Mouse (Mus musculus) left cerebral cortex, adult 8-10 months (tissue): ENCODE data around the gene Bckdhb. TPM values are rescaled to one million over a fixed set of nuclear protein-coding genes. Genes with fewer than 3 reads are reported as not detected.

Experiments used
- DNase-seq, 2 experiments: peaks; one replicate each; pipeline ENCODE4 v3.0.0; 2022; ENCODE audit warnings: low spot score in 2 of 2
- total RNA-seq, 4 experiments: library from RNA; stranded (reverse); gene quantifications; 2 replicates each; pipeline ENCODE4 v1.2.4; 2022

Bckdhb gene
- total RNA-seq, 4 experiments from 2014 or later = 37.9 to 43.8 (median 42.5) TPM

GRCm38 (mm10) chr9:84096484-84097015 is 171.6 kb downstream of the Bckdhb start:
- no peak for DNase-seq

- DNase-seq = no peak
These were observed 178.4 kb downstream of the Bckdhb start for GRCm38 (mm10) chr9:84103344-84103743.

- DNase-seq = no peak
These were observed 181.5 kb downstream of the Bckdhb start for GRCm38 (mm10) chr9:84106438-84106837.

GRCm38 (mm10) chr9:84107045-84107813 is 182.3 kb downstream of the Bckdhb start:
- peak in 1 of 2 experiments; percentile 20 for DNase-seq

- no peak for DNase-seq
These were observed 183.6 kb downstream of the Bckdhb start for GRCm38 (mm10) chr9:84108534-84108933.

- DNase-seq = no peak
These were observed 185.0 kb downstream of the Bckdhb start for GRCm38 (mm10) chr9:84109777-84110478.

- DNase-seq = peak in 1 of 2 experiments; percentile 45
These were observed 185.7 kb downstream of the Bckdhb start for GRCm38 (mm10) chr9:84110616-84111015.

GRCm38 (mm10) chr9:84112319-84112718 is 187.4 kb downstream of the Bckdhb start:
- no peak for DNase-seq

- DNase-seq = no peak
These were observed 188.1 kb downstream of the Bckdhb start for GRCm38 (mm10) chr9:84112842-84113568.

GRCm38 (mm10) chr9:84114254-84114653 is 189.3 kb downstream of the Bckdhb start:
- no peak for DNase-seq

- DNase-seq = no peak
These were observed 192.4 kb downstream of the Bckdhb start for GRCm38 (mm10) chr9:84117337-84117736.

- no peak for DNase-seq
These were observed 200.1 kb downstream of the Bckdhb start for GRCm38 (mm10) chr9:84124996-84125395.

- DNase-seq = no peak
These were observed 205.4 kb downstream of the Bckdhb start for GRCm38 (mm10) chr9:84130338-84130737.

- DNase-seq = no peak
These were observed 210.1 kb downstream of the Bckdhb start for GRCm38 (mm10) chr9:84135062-84135461.

- DNase-seq = no peak
These were observed 212.2 kb downstream of the Bckdhb start for GRCm38 (mm10) chr9:84137192-84137591.

GRCm38 (mm10) chr9:84148124-84148523 is 223.2 kb downstream of the Bckdhb start:
- DNase-seq = no peak

Other genes with a start within 250 kb of the Bckdhb start
- gene Elovl4, start 118.9 kb upstream of the Bckdhb start, total RNA-seq = 10 to 100 TPM; 51.2 to 59.8 (median 52.9) TPM
- gene Ttk, start 90.5 kb upstream of the Bckdhb start, total RNA-seq = under 1 TPM; 0.36 to 0.53 (median 0.43) TPM